Mouse (Mus musculus): Measurements from ENCODE around the gene Clptm1. TPM values are rescaled to one million over a fixed set of nuclear protein-coding genes. Genes with fewer than 3 reads are reported as not detected.

Gene Clptm1
- polyA plus RNA-seq, 1 experiment from 2014 or later, result 143 TPM

GRCm38 (mm10) chr7:19589917-19590316, 74.9 kb downstream of the Clptm1 start:
- 54% methylated on average over 3 of the region's 3 CpGs for WGBS
- ATAC-seq (ENCODE audit: low FRiP score, low read depth), result peak; percentile 60
- H3K9me3 ChIP-seq, result no peaks in the 10 kb centered on the region

DNA sequence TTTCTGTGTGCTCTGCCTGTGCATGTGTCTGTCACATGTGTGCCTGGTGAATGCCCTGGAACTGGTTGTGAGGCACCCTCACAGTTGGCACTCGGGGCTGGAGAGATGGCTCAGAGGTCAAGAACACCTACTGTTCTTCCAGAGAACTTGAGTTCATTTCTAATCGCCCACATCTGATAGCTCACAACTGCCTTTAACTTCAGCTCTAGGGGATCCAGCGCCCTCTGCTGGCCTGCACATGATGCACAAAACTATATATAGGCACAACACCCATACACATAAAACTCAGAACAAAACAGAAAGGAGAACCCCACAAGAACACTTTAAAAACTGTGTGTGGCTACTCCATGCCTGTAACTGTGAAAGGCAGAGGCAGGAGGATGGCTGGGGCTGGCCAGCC, 75.6 kb downstream of the Clptm1 start:
- Histone ChIP-seq H3K4me2 (no peak overlapping the region), H3K27ac (replicated peaks) (no peak overlapping the region), H3K4me1 (replicated peaks) (no peaks in the 10 kb centered on the region), H3K36me3 (peaks cover 92% of the 10 kb centered on the region), H3K9ac (no peak overlapping the region), H3K4me3 (no peak overlapping the region), H3K27me3 (no peaks in the 10 kb centered on the region), H3K9me3 (no peaks in the 10 kb centered on the region)
- 49% methylated on average over 3 of the region's 3 CpGs for WGBS
- no peak for ATAC-seq (ENCODE audit: low FRiP score, low read depth)

More at GRCm38 (mm10) chr7:19589917-19590316, 74.9 kb downstream of the Clptm1 start:
- H3K4me2 ChIP-seq, result no peak overlapping the region
- H3K4me3 ChIP-seq, result no peak overlapping the region
- no peaks in the 10 kb centered on the region for H3K4me1 ChIP-seq (replicated peaks)
- no peak overlapping the region for H3K27ac ChIP-seq (replicated peaks)
- H3K36me3 ChIP-seq, result peaks cover 88% of the 10 kb centered on the region
- H3K9ac ChIP-seq, result no peak overlapping the region
- H3K27me3 ChIP-seq, result no peaks in the 10 kb centered on the region

DNA sequence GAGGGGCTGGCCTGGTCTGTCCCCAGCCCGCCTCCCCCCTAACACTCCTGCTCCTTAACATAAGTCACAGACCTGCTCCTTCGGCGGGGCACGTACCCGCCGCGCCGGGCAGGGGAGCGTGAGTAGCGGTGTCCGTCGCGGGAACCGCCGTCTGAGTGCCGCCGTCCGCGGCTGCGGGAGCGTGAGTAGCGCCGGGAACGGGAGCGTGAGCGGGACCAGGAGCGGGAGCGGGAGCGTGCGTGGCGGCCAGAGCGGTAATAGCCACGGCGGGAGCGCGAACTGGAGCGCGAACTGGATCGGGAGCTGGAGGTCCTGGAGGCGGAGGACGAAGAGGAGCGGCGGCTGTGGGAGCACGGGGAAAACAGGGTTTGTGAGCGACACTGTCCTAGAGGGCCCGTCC, 78.6 kb downstream of the Clptm1 start:
- H3K27ac ChIP-seq (replicated peaks), result no peak overlapping the region
- 78% methylated on average over 46 of the region's 46 CpGs for WGBS
- H3K27me3 ChIP-seq, result no peaks in the 10 kb centered on the region
- no peak overlapping the region for H3K4me3 ChIP-seq
- peaks cover 90% of the 10 kb centered on the region for H3K36me3 ChIP-seq
- H3K9ac ChIP-seq, result no peak overlapping the region
- ATAC-seq (ENCODE audit: low FRiP score, low read depth), result no peak
- H3K4me1 ChIP-seq (replicated peaks), result no peaks in the 10 kb centered on the region
- no peak overlapping the region for H3K4me2 ChIP-seq
- no peaks in the 10 kb centered on the region for H3K9me3 ChIP-seq

Other genes with a start within 250 kb of the Clptm1 start
- gene Mark4, start 206.2 kb downstream of the Clptm1 start, polyA plus RNA-seq (2015; fragmentation: Nextera tagmentation; extraction: Ambion mirVana), result 18.4 and 18.7 TPM in 2 replicates
- gene Exoc3l2, start 201.7 kb downstream of the Clptm1 start, polyA plus RNA-seq (2015; fragmentation: Nextera tagmentation; extraction: Ambion mirVana), result 0.76 and 0.82 TPM in 2 replicates
- gene Bloc1s3, start 156.7 kb downstream of the Clptm1 start, polyA plus RNA-seq (2015; fragmentation: Nextera tagmentation; extraction: Ambion mirVana), result 4.5 and 4.8 TPM in 2 replicates
- 39.4 and 41.4 TPM in 2 replicates for gene Trappc6a, start 156.6 kb downstream of the Clptm1 start, polyA plus RNA-seq (2015; fragmentation: Nextera tagmentation; extraction: Ambion mirVana)
- 1.1 and 1.2 TPM in 2 replicates for gene Nkpd1, start 147.2 kb downstream of the Clptm1 start, polyA plus RNA-seq (2015; fragmentation: Nextera tagmentation; extraction: Ambion mirVana)
- 42.5 and 46.6 TPM in 2 replicates for gene Ppp1r37, start 102.0 kb downstream of the Clptm1 start, polyA plus RNA-seq (2015; fragmentation: Nextera tagmentation; extraction: Ambion mirVana)
- gene Zfp296, start 87.7 kb downstream of the Clptm1 start, polyA plus RNA-seq (2015; fragmentation: Nextera tagmentation; extraction: Ambion mirVana), result 0.19 and 0.47 TPM in 2 replicates
- gene Gemin7, start 87.4 kb downstream of the Clptm1 start, polyA plus RNA-seq (2015; fragmentation: Nextera tagmentation; extraction: Ambion mirVana), result 152 TPM in 2 replicates
- gene Clasrp, start 60.5 kb downstream of the Clptm1 start, polyA plus RNA-seq (2015; fragmentation: Nextera tagmentation; extraction: Ambion mirVana), result 56.0 and 60.7 TPM in 2 replicates
- gene Relb, start 35.6 kb downstream of the Clptm1 start, polyA plus RNA-seq (2015; fragmentation: Nextera tagmentation; extraction: Ambion mirVana), result 7.0 and 7.2 TPM in 2 replicates
- gene Apoc2, start 12.9 kb upstream of the Clptm1 start, polyA plus RNA-seq (2015; fragmentation: Nextera tagmentation; extraction: Ambion mirVana), result 0.58 and 1.1 TPM in 2 replicates
- not detected in 2 replicates for gene Gm44805, start 16.4 kb upstream of the Clptm1 start, polyA plus RNA-seq (2015; fragmentation: Nextera tagmentation; extraction: Ambion mirVana)
- not detected in 2 replicates for gene Apoc4, start 16.4 kb upstream of the Clptm1 start, polyA plus RNA-seq (2015; fragmentation: Nextera tagmentation; extraction: Ambion mirVana)
- gene Apoc1, start 27.6 kb upstream of the Clptm1 start, polyA plus RNA-seq (2015; fragmentation: Nextera tagmentation; extraction: Ambion mirVana), result 1.9 and 2.3 TPM in 2 replicates
- 624 and 744 TPM in 2 replicates for gene Apoe, start 34.2 kb upstream of the Clptm1 start, polyA plus RNA-seq (2015; fragmentation: Nextera tagmentation; extraction: Ambion mirVana)
- 155 and 158 TPM in 2 replicates for gene Tomm40, start 50.4 kb upstream of the Clptm1 start, polyA plus RNA-seq (2015; fragmentation: Nextera tagmentation; extraction: Ambion mirVana)
- gene Nectin2, start 85.5 kb upstream of the Clptm1 start, polyA plus RNA-seq (2015; fragmentation: Nextera tagmentation; extraction: Ambion mirVana), result 58.9 and 60.4 TPM in 2 replicates
- gene Bcam, start 106.0 kb upstream of the Clptm1 start, polyA plus RNA-seq (2015; fragmentation: Nextera tagmentation; extraction: Ambion mirVana), result 20.0 and 20.7 TPM in 2 replicates
- gene Cblc, start 131.8 kb upstream of the Clptm1 start, polyA plus RNA-seq (2015; fragmentation: Nextera tagmentation; extraction: Ambion mirVana), result 0.37 TPM in 1 of 2 replicates, not detected in the other
- gene Bcl3, start 157.7 kb upstream of the Clptm1 start, polyA plus RNA-seq (2015; fragmentation: Nextera tagmentation; extraction: Ambion mirVana), result 0.92 and 1.4 TPM in 2 replicates
- gene Gm19345, start 187.0 kb upstream of the Clptm1 start, polyA plus RNA-seq (2015; fragmentation: Nextera tagmentation; extraction: Ambion mirVana), result 15.7 and 17.1 TPM in 2 replicates
- 0.92 and 2.0 TPM in 2 replicates for gene Ceacam16, start 196.3 kb upstream of the Clptm1 start, polyA plus RNA-seq (2015; fragmentation: Nextera tagmentation; extraction: Ambion mirVana)
- not detected in 2 replicates for gene Ceacam19, start 222.9 kb upstream of the Clptm1 start, polyA plus RNA-seq (2015; fragmentation: Nextera tagmentation; extraction: Ambion mirVana)

Data from hindbrain, embryonic 15.5 days (tissue).